Mouse (Mus musculus) embryonic facial prominence, embryonic 12.5 days (tissue): ENCODE results near the gene Tcf7l2. TPM values are rescaled to one million over a fixed set of nuclear protein-coding genes. Genes with fewer than 3 reads are reported as not detected.

Source experiments
- ATAC-seq: fragments of 200-750 bp; cut with Nextera tagmentation; 2 replicates; pipeline ENCODE4 v1.8.0; 2017; ENCODE audit not compliant: insufficient number of reproducible peaks, insufficient read depth, low FRiP score, low TSS enrichment
- H3K27ac ChIP-seq: fragments of 300-500 bp; sonication (generic); 2 replicates; pipeline ENCODE4 v1.5.1; 2016; ENCODE audit warnings: mild to moderate bottlenecking
- H3K27me3 ChIP-seq: fragments of 300-500 bp; sonication (generic); 2 replicates; pipeline ENCODE4 v1.6.1; 2016; ENCODE audit warnings: mild to moderate bottlenecking, moderate library complexity
- H3K36me3 ChIP-seq: fragments of 300-500 bp; sonication (generic); 2 replicates; pipeline ENCODE4 v1.6.1; 2016; ENCODE audit warnings: mild to moderate bottlenecking
- H3K4me1 ChIP-seq: fragments of 300-500 bp; sonication (generic); 2 replicates; pipeline ENCODE4 v1.6.1; 2016
- H3K4me2 ChIP-seq: fragments of 300-500 bp; sonication (generic); replicated peaks from 2 replicates; pipeline ENCODE4 v1.6.1; 2016; ENCODE audit warnings: mild to moderate bottlenecking, moderate library complexity
- H3K4me3 ChIP-seq: fragments of 300-500 bp; sonication (generic); 2 replicates; pipeline ENCODE4 v1.5.1; 2016; ENCODE audit warnings: mild to moderate bottlenecking
- H3K9ac ChIP-seq: fragments of 300-500 bp; sonication (generic); 2 replicates; pipeline ENCODE4 v1.6.1; 2016; ENCODE audit warnings: mild to moderate bottlenecking, moderate library complexity
- H3K9me3 ChIP-seq: fragments of 300-500 bp; sonication (generic); 2 replicates; pipeline ENCODE4 v1.6.1; 2016; ENCODE audit warnings: mild to moderate bottlenecking, moderate library complexity
- WGBS: fragments of 180-500 bp; shearing (Covaris S2); methylation state at CpG from one replicate; pipeline ENCODE4 v1.1.7; 2016; 5-methylcytosine and 5-hydroxymethylcytosine counted together
- polyA plus RNA-seq: library from polyadenylated mRNA; unstranded; fragments of >200 nt; fragmentation: Nextera tagmentation; extraction: Ambion mirVana; gene quantifications from 2 replicates; pipeline ENCODE4 v1.2.1, GENCODE M21; 2016

Tcf7l2 gene
- polyA plus RNA-seq, 1 experiment from 2014 or later = 148 TPM

- no peak for ATAC-seq
- Histone ChIP-seq H3K4me3 (no peak overlapping the region), H3K9me3 (no peaks in the 10 kb centered on the region), H3K4me1 (peaks cover 18% of the 10 kb centered on the region), H3K9ac (no peak overlapping the region), H3K4me2 (no peak overlapping the region), H3K27me3 (no peaks in the 10 kb centered on the region), H3K36me3 (no peaks in the 10 kb centered on the region), H3K27ac (no peak overlapping the region)
- WGBS = 89% methylated on average over 21 of the region's 21 CpGs
Measured at GRCm38 (mm10) chr19:55938254-55939046, 196.8 kb downstream of the Tcf7l2 start.

GRCm38 (mm10) chr19:55939090-55939489 lies 197.5 kb downstream of the Tcf7l2 start:
- ATAC-seq = no peak
- H3K4me1 ChIP-seq = peaks cover 18% of the 10 kb centered on the region
- H3K27ac ChIP-seq = no peak overlapping the region
- no peaks in the 10 kb centered on the region for H3K9me3 ChIP-seq
- WGBS = 87% methylated on average over 5 of the region's 5 CpGs
- no peaks in the 10 kb centered on the region for H3K36me3 ChIP-seq
- no peak overlapping the region for H3K9ac ChIP-seq
- no peak overlapping the region for H3K4me3 ChIP-seq
- no peaks in the 10 kb centered on the region for H3K27me3 ChIP-seq
- no peak overlapping the region for H3K4me2 ChIP-seq

DNA sequence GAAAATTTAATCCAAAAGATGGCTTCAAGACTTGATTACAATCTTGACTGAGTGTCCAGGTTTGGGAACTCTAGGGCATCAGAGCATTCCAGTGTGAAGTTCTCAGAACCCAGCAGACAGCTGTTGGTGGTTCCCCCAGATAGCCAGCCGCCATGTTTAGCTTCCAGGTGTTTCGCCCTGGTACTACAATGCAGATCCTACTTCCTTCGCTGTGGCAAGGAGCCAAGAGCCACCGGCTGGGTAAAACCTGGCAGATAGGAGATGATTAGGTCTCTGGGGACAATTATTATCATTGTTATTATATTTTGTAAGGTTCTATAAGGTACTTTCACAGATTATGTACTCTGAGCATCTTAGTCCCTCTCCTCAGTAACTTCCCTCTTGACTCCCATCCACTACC lies 198.1 kb downstream of the Tcf7l2 start:
- no peak for ATAC-seq
- 92% methylated on average over 4 of the region's 4 CpGs for WGBS

GRCm38 (mm10) chr19:55940538-55941252 lies 199.1 kb downstream of the Tcf7l2 start:
- peaks cover 18% of the 10 kb centered on the region for H3K4me1 ChIP-seq
- 15% methylated on average over 11 of the region's 11 CpGs for WGBS
- peak overlapping the region; percentile 76 for H3K27ac ChIP-seq
- H3K27me3 ChIP-seq = no peaks in the 10 kb centered on the region
- H3K9me3 ChIP-seq = no peaks in the 10 kb centered on the region
- H3K36me3 ChIP-seq = no peaks in the 10 kb centered on the region
- H3K9ac ChIP-seq = no peak overlapping the region
- peak overlapping the region; percentile 10; the same call in 1 of the 2 replicates for H3K4me2 ChIP-seq
- peak; percentile 74; the same call in 1 of the 2 replicates for ATAC-seq
- no peak overlapping the region for H3K4me3 ChIP-seq

More for the DNA sequence above, 198.1 kb downstream of the Tcf7l2 start:
- no peaks in the 10 kb centered on the region for H3K9me3 ChIP-seq
- H3K9ac ChIP-seq = no peak overlapping the region
- H3K36me3 ChIP-seq = no peaks in the 10 kb centered on the region
- no peak overlapping the region for H3K4me3 ChIP-seq
- H3K27me3 ChIP-seq = no peaks in the 10 kb centered on the region
- peaks cover 18% of the 10 kb centered on the region for H3K4me1 ChIP-seq
- no peak overlapping the region for H3K4me2 ChIP-seq
- H3K27ac ChIP-seq = no peak overlapping the region

DNA sequence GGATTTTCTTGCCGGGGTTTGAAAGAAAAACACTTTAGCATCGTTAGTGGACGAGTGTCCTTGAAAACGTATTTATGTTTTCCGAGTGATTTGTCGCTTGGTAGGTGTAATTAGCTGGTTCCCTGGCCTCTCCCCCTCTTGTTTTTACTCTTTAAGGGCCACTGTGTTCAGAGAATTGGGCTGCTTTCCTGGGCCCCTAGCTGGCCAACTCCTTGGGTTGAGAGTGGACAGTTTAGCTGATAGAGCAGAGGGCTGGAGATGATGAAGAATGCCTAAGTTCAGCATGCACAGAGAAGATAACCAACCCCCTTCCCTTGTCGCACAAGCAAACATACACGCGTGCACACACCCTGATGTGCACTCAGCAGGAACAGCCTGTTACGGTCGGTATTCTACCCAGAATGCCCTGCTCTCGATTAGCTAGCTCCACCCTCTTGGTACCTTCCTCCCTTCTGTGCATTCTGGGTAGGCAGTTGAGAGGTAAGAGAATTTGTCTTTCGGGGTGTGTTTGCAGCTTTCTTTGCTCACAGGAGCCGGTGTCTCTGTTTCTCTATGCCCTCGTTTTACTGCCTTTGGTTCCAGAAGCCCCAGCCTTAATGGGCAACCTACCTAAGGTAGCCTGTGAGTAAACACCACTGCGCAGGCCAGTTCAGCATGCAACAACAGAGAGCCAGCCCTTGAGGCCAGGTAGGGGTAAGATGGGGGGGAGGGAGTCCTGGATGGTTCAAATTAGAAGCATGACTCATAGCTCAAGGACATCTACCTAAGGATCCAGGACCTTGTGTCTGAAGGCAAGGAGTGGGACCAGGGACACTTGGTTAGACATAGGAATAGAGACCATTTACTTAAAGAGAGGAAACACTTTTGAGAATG lies 199.9 kb downstream of the Tcf7l2 start:
- Histone ChIP-seq H3K36me3 (no peaks in the 10 kb centered on the region), H3K27ac (peak overlapping the region; percentile 76), H3K4me3 (no peak overlapping the region), H3K9ac (no peak overlapping the region), H3K27me3 (no peaks in the 10 kb centered on the region), H3K4me1 (peaks cover 18% of the 10 kb centered on the region), H3K9me3 (no peaks in the 10 kb centered on the region), H3K4me2 (peak overlapping the region; percentile 10; the same call in 1 of the 2 replicates)
- ATAC-seq = 0 out of 2 replicates have a peak, but pooled peaks have one; percentile 15
- WGBS = 47% methylated on average over 16 of the region's 16 CpGs

DNA sequence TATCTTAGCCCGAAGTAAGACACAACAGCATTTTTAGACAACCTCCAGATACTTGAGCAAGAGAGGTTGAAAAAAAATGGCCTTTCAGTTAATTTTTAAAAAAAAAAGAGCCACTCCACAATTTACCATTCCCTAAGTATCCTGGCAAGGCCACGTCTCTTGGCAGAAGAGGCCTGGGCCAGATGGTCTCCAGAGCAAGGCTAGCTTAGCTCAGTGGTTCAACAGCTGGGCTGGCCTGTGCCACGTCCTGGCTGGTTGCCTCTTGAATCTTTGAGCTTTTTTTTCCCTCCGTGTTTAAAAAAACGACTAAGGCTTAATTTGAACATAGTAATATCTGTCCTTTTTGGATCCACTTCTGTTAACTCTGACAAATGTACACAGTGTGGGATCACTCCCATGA lies 209.8 kb downstream of the Tcf7l2 start:
- 88% methylated on average over 5 of the region's 5 CpGs for WGBS
- no peak overlapping the region for H3K4me3 ChIP-seq
- no peak overlapping the region for H3K27ac ChIP-seq
- H3K36me3 ChIP-seq = no peaks in the 10 kb centered on the region
- no peak overlapping the region for H3K4me2 ChIP-seq
- no peaks in the 10 kb centered on the region for H3K9me3 ChIP-seq
- H3K4me1 ChIP-seq = peaks cover 9% of the 10 kb centered on the region; the same call in 1 of the 2 replicates
- no peak for ATAC-seq
- no peak overlapping the region for H3K9ac ChIP-seq
- H3K27me3 ChIP-seq = no peaks in the 10 kb centered on the region

DNA sequence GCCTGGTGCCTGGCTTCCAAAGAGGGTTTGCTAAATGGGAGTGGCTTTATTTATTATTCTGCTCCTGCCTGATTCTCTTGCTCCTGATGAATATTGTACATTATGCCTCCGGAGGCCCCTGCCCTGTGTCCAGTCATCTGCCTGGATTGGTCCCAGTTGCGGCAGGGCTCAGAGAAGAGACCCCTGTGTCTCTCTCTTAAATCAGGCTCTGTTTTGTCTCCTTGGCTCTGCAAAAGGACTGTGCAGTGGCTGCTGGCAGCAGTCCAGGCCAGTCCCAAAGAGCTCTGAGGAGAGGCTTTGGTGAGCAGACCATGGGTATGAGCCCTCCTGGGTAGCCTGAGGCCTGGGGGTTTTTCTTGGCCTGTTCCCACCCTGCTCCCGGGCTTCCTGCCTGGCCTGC lies 211.6 kb downstream of the Tcf7l2 start:
- ATAC-seq = 0 out of 2 replicates have a peak, but pooled peaks have one; percentile 47
- no peak overlapping the region for H3K9ac ChIP-seq
- H3K36me3 ChIP-seq = no peaks in the 10 kb centered on the region
- H3K4me3 ChIP-seq = no peak overlapping the region
- H3K4me2 ChIP-seq = no peak overlapping the region
- H3K4me1 ChIP-seq = peaks cover 9% of the 10 kb centered on the region; the same call in 1 of the 2 replicates
- H3K27me3 ChIP-seq = no peaks in the 10 kb centered on the region
- no peaks in the 10 kb centered on the region for H3K9me3 ChIP-seq
- 53% methylated on average over 3 of the region's 3 CpGs for WGBS
- H3K27ac ChIP-seq = no peak overlapping the region

DNA sequence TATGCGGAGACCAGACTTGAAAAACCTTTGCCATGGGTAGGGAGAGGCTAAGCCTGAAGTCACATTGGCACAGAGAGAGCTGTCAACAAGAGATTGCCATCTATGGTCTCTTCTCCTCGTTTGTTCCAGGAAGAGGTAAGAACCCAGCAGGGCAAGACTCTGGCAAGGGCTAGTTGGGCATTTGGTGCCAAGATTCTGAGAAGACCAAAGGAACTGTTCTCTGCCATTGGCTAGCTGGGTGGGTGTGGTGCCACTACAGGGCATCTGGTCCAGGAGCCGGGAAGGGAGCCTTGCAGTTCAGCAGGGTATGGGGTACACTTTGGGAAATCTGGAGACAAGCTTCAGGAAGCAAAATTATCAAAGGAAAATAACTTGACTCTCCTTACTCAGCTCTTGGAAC lies 213.5 kb downstream of the Tcf7l2 start:
- ATAC-seq = no peak
- Histone ChIP-seq H3K27ac (no peak overlapping the region), H3K4me1 (peaks cover 9% of the 10 kb centered on the region; the same call in 1 of the 2 replicates), H3K9me3 (peaks cover 8% of the 10 kb centered on the region; the same call in 1 of the 2 replicates), H3K4me3 (no peak overlapping the region), H3K36me3 (no peaks in the 10 kb centered on the region), H3K4me2 (no peak overlapping the region), H3K9ac (no peak overlapping the region), H3K27me3 (no peaks in the 10 kb centered on the region)
- 83% methylated on average over 3 of the region's 3 CpGs for WGBS

- peaks cover 9% of the 10 kb centered on the region; the same call in 1 of the 2 replicates for H3K9me3 ChIP-seq
- no peak for ATAC-seq
- 90% methylated on average over 6 of the region's 6 CpGs for WGBS
- peaks cover 9% of the 10 kb centered on the region; the same call in 1 of the 2 replicates for H3K4me1 ChIP-seq
- H3K4me2 ChIP-seq = no peak overlapping the region
- no peak overlapping the region for H3K9ac ChIP-seq
- no peaks in the 10 kb centered on the region for H3K27me3 ChIP-seq
- no peak overlapping the region for H3K4me3 ChIP-seq
- no peaks in the 10 kb centered on the region for H3K36me3 ChIP-seq
- H3K27ac ChIP-seq = no peak overlapping the region
Measured at GRCm38 (mm10) chr19:55956745-55957144, 215.1 kb downstream of the Tcf7l2 start.

DNA sequence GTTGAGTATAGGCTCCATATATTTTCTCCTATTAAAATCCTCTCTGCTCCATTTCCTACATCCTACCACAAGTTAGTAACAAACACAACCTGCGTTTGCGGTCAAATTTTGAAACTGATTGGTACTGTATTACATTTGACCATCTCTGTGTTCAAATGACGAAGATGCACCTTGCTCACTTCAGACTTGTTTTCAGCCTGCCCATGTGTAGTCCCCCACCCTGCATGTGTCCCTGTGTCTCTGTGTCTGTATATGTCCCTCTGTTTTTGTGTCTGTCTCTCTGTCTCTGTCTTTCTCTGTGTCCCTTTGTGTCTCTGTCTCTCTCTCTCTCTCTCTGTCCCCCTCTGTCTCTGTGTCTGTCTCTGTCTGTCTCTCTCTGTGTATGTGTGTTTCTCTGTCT lies 222.8 kb downstream of the Tcf7l2 start:
- no peak overlapping the region for H3K27ac ChIP-seq
- no peaks in the 10 kb centered on the region for H3K4me1 ChIP-seq
- no peaks in the 10 kb centered on the region for H3K27me3 ChIP-seq
- no peak overlapping the region for H3K9ac ChIP-seq
- H3K36me3 ChIP-seq = no peaks in the 10 kb centered on the region
- 95% methylated on average over 3 of the region's 3 CpGs for WGBS
- no peak overlapping the region for H3K4me3 ChIP-seq
- 0 out of 2 replicates have a peak, but pooled peaks cover 4% of the 10 kb centered on the region for H3K9me3 ChIP-seq
- no peak for ATAC-seq
- no peak overlapping the region for H3K4me2 ChIP-seq

DNA sequence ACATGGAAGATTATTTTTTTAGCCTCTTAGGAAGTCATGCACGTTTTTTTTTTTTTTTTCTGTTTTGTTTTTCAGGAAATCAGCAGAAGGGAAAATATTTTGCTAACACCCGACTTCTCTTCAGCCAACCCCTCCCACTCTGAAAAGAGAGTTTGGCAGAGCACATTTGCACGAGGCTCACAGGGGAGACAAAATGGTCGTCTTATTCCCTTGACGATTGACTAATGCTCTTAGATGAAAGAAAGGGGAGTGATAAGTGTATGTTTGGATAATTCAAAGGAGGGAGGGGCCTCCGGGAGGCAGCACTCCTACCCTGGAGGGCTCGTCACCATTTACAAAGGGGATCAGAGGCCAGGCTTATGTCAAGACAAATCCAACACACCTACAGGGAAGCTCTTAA lies 224.4 kb downstream of the Tcf7l2 start:
- peaks cover 9% of the 10 kb centered on the region for H3K4me1 ChIP-seq
- no peak overlapping the region for H3K27ac ChIP-seq
- no peaks in the 10 kb centered on the region for H3K9me3 ChIP-seq
- no peak overlapping the region for H3K4me3 ChIP-seq
- no peaks in the 10 kb centered on the region for H3K27me3 ChIP-seq
- H3K9ac ChIP-seq = no peak overlapping the region
- H3K4me2 ChIP-seq = no peak overlapping the region
- 36% methylated on average over 7 of the region's 7 CpGs for WGBS
- no peaks in the 10 kb centered on the region for H3K36me3 ChIP-seq
- ATAC-seq = no peak
